Mouse (Mus musculus) lung, adult 2 months (tissue): Measurements from ENCODE around the gene Rplp0. TPM values are rescaled to one million over a fixed set of nuclear protein-coding genes. Genes with fewer than 3 reads are reported as not detected.

Experiments used
- DNase-seq: peaks from one replicate; pipeline ENCODE4 v3.0.0; 2022
- H3K4me1 ChIP-seq: fragments of 200-500 bp; 2 replicates; pipeline ENCODE4 v1.6.1; 2011; ENCODE audit warnings: low read length; ENCODE audit not compliant: control insufficient read depth, insufficient read depth
- H3K4me3 ChIP-seq: fragments of 200-500 bp; replicated peaks from 2 replicates; pipeline ENCODE3; 2011; ENCODE audit warnings: low read depth, mild to moderate bottlenecking, control low read depth, low read length; ENCODE audit errors: extremely low read depth
- CTCF ChIP-seq: fragments of 200-500 bp; IDR thresholded peaks from 2 replicates; pipeline ENCODE4 v1.5.1; 2011; ENCODE audit warnings: mild to moderate bottlenecking, low read length, control low read depth; ENCODE audit not compliant: insufficient read depth
- POLR2A ChIP-seq: fragments of 200-500 bp; IDR thresholded peaks from 2 replicates; pipeline ENCODE4 v1.6.1; 2011; ENCODE audit warnings: low read depth, mild to moderate bottlenecking, control low read depth, low read length, borderline replicate concordance; ENCODE audit errors: extremely low read depth
- WGBS: fragments of 180-500 bp; shearing (Covaris S2); methylation state at CpG from one replicate; pipeline ENCODE4 v1.1.7; 2018; 5-methylcytosine and 5-hydroxymethylcytosine counted together
- polyA plus RNA-seq: library from polyadenylated mRNA; depleted of rRNA; stranded (reverse); fragments of >200 nt; gene quantifications from 2 replicates; pipeline ENCODE4 v1.2.3, GENCODE M21; 2012

Gene Rplp0
- polyA plus RNA-seq, 1 experiment: 1,185 TPM

GRCm38 (mm10) chr5:115538017-115538692, 21.1 kb upstream of the Rplp0 start:
- 46% methylated on average over 13 of the region's 13 CpGs for WGBS
- H3K4me1 ChIP-seq: peaks cover 50% of the 10 kb centered on the region
- no peak overlapping the region for H3K4me3 ChIP-seq
- TF ChIP-seq CTCF (no peak), POLR2A (no peak)
- no peak for DNase-seq

- Histone ChIP-seq H3K4me3 (no peak overlapping the region), H3K4me1 (peaks cover 54% of the 10 kb centered on the region)
- peak; percentile 93 for DNase-seq
- WGBS: under 1% methylated on average over 12 of the region's 12 CpGs
- peak; percentile 98 for TF ChIP-seq CTCF
- TF ChIP-seq POLR2A: peak; percentile 14; the same call in 1 of the 2 replicates
These were observed 20.6 kb upstream of the Rplp0 start for GRCm38 (mm10) chr5:115538693-115539043.

- peak; percentile 24; the same call in 1 of the 2 replicates for TF ChIP-seq POLR2A
- no peak for TF ChIP-seq CTCF
- peaks cover 35% of the 10 kb centered on the region for H3K4me1 ChIP-seq
- DNase-seq: peak; percentile 57
- H3K4me3 ChIP-seq: peak overlapping the region; percentile 57
- 22% methylated on average over 19 of the region's 19 CpGs for WGBS
These were observed 16.5 kb upstream of the Rplp0 start for GRCm38 (mm10) chr5:115542635-115543384.

- TF ChIP-seq POLR2A: peak; percentile 25; the same call in 1 of the 2 replicates
- no peak for TF ChIP-seq CTCF
- DNase-seq: peak; percentile 82
- Histone ChIP-seq H3K4me3 (peak overlapping the region; percentile 57), H3K4me1 (peaks cover 28% of the 10 kb centered on the region)
- WGBS: 21% methylated on average over 17 of the region's 17 CpGs
These were observed 15.6 kb upstream of the Rplp0 start for GRCm38 (mm10) chr5:115543509-115544253.

- Histone ChIP-seq H3K4me3 (peak overlapping the region; percentile 57), H3K4me1 (peaks cover 20% of the 10 kb centered on the region)
- DNase-seq: no peak
- TF ChIP-seq CTCF (no peak), POLR2A (no peak)
- WGBS: 48% methylated on average over 18 of the region's 18 CpGs
These were observed 14.5 kb upstream of the Rplp0 start for GRCm38 (mm10) chr5:115544655-115545185.

- DNase-seq: peak; percentile 81
- Histone ChIP-seq H3K4me1 (peaks cover 18% of the 10 kb centered on the region), H3K4me3 (peak overlapping the region; percentile 57)
- 79% methylated on average over 14 of the region's 14 CpGs for WGBS
- TF ChIP-seq POLR2A (peak; percentile 31; the same call in 1 of the 2 replicates), CTCF (no peak)
These were observed 13.6 kb upstream of the Rplp0 start for GRCm38 (mm10) chr5:115545636-115546035.

- H3K4me1 ChIP-seq: peaks cover 18% of the 10 kb centered on the region
- no peak for DNase-seq
- no peak for TF ChIP-seq CTCF
- TF ChIP-seq POLR2A: no peak
- no peak overlapping the region for H3K4me3 ChIP-seq
- 81% methylated on average over 11 of the region's 11 CpGs for WGBS
These were observed 12.7 kb upstream of the Rplp0 start for GRCm38 (mm10) chr5:115546536-115546935.

GRCm38 (mm10) chr5:115547014-115547413, 12.3 kb upstream of the Rplp0 start:
- no peak for TF ChIP-seq POLR2A
- TF ChIP-seq CTCF: no peak
- 71% methylated on average over 6 of the region's 6 CpGs for WGBS
- peaks cover 17% of the 10 kb centered on the region for H3K4me1 ChIP-seq
- no peak overlapping the region for H3K4me3 ChIP-seq
- no peak for DNase-seq

- Histone ChIP-seq H3K4me3 (no peak overlapping the region), H3K4me1 (peaks cover 13% of the 10 kb centered on the region)
- 74% methylated on average over 7 of the region's 7 CpGs for WGBS
- TF ChIP-seq POLR2A (no peak), CTCF (no peak)
- no peak for DNase-seq
These were observed 11.8 kb upstream of the Rplp0 start for GRCm38 (mm10) chr5:115547421-115547820.
